Mouse (Mus musculus): ENCODE measurements at regions not wholly inside any gene's neighbourhood (a gene's known extent, or its start where the extent isn't known, plus 50 kb on each side); places are given as distances from the start of the nearest gene placed in this dataset.

DNA sequence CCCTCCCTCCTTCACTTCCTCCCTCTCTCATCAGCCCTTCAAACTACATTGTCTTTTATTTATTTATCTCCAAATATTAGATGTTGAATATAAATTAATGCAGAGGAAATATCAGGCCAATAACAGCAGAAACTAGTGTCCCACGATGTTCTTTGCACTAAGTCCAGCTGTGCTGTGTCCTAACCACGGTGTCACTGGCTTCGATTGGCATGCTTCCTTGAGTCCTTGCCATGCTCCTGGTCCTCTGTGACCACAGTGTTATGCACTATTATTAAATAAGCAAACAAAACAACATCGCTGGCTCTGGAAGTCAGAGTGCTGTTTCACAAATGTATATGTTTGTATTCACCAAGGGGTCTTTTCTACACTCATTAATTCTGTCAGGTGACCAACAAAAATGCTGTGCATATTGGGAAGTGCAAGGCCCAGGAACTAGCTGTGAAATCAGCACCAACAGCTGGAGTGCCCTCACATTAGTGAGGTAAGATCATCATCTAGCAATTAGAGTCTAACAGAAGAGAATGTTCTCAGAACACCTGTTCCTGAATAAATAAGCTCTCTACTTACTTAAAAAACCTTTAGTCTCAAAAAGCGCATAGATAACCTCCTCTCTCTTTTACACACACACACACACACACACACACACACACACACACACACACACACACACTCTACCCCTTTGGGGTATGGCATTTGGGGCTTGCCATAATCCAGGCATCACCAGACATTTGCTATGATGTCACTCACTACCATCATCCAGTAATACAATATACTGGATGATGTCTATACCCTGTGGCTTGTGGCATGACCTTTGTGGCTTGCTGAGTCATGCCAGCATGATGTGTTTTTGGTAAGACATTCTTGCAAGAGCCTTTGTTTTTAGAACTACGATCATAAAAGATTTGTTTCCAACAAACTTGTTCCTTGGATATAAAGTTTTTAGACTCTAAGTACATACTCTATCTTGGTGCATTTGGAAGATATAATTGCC is 81.9 kb upstream of the Rgs2 start:
- H3K4me2 ChIP-seq (ENCODE audit: low read length) = no peak overlapping the region
- H3K27me3 ChIP-seq (ENCODE audit: control insufficient read depth, insufficient read depth, low read length) = no peaks in the 10 kb centered on the region
- no peak for ATAC-seq (ENCODE audit: insufficient number of reproducible peaks, insufficient read depth, low FRiP score, low read depth)
- no peaks in the 10 kb centered on the region for H3K9me3 ChIP-seq (ENCODE audit: control insufficient read depth, low read length)
- H3K9ac ChIP-seq (ENCODE audit: low read length) = no peak overlapping the region
- no peak overlapping the region for H3K27ac ChIP-seq (replicated peaks in 1 of 2; ENCODE audit: control insufficient read depth in 1 of 2, insufficient read depth in 1 of 2, low read depth in 2 of 2, low read length in 2 of 2)
- H3K4me1 ChIP-seq (ENCODE audit: control insufficient read depth in 2 of 2, insufficient read depth in 2 of 2, low read length in 2 of 2) = no peaks in the 10 kb centered on the region
- no peaks in the 10 kb centered on the region for H3K36me3 ChIP-seq (ENCODE audit: control insufficient read depth, insufficient read depth, low read length)
- 86% methylated on average over 6 of the region's 6 CpGs for WGBS
- no peak overlapping the region for H3K4me3 ChIP-seq (ENCODE audit: control insufficient read depth in 1 of 2, insufficient read depth in 1 of 2, low read depth in 1 of 2, low read length in 2 of 2)

DNA sequence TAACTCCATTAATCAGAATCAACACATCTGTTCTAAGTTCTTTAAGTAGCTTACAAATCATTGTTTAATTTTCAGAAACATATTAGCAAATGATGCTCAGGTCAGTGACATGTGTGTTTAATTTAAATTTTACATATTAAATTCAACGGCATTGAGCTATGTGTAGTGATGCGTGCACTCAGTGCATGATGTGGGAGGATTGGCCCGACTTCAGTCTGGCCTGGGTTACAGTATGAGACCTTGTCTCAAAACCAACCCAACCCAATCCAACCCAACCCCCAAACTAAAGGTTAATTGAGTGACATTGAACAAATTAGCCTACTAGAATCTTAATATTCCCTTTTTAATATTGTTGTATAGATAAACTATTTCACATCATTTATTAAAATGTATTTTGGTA is 75.0 kb upstream of the Rgs2 start:
- WGBS = 84% methylated on average over 3 of the region's 3 CpGs
- H3K27ac ChIP-seq (replicated peaks in 1 of 2; ENCODE audit: control insufficient read depth in 1 of 2, insufficient read depth in 1 of 2, low read depth in 2 of 2, low read length in 2 of 2) = no peak overlapping the region
- no peak overlapping the region for H3K4me2 ChIP-seq (ENCODE audit: low read length)
- no peaks in the 10 kb centered on the region for H3K36me3 ChIP-seq (ENCODE audit: control insufficient read depth, insufficient read depth, low read length)
- no peaks in the 10 kb centered on the region for H3K9me3 ChIP-seq (ENCODE audit: control insufficient read depth, low read length)
- H3K9ac ChIP-seq (ENCODE audit: low read length) = no peak overlapping the region
- H3K4me1 ChIP-seq (ENCODE audit: control insufficient read depth in 2 of 2, insufficient read depth in 2 of 2, low read length in 2 of 2) = 0 out of 4 replicates have a peak, but pooled peaks cover 0 to 2% of the 10 kb centered on the region in 2 experiments
- H3K4me3 ChIP-seq (ENCODE audit: control insufficient read depth in 1 of 2, insufficient read depth in 1 of 2, low read depth in 1 of 2, low read length in 2 of 2) = no peak overlapping the region
- no peak for ATAC-seq (ENCODE audit: insufficient number of reproducible peaks, insufficient read depth, low FRiP score, low read depth)
- no peaks in the 10 kb centered on the region for H3K27me3 ChIP-seq (ENCODE audit: control insufficient read depth, insufficient read depth, low read length)

DNA sequence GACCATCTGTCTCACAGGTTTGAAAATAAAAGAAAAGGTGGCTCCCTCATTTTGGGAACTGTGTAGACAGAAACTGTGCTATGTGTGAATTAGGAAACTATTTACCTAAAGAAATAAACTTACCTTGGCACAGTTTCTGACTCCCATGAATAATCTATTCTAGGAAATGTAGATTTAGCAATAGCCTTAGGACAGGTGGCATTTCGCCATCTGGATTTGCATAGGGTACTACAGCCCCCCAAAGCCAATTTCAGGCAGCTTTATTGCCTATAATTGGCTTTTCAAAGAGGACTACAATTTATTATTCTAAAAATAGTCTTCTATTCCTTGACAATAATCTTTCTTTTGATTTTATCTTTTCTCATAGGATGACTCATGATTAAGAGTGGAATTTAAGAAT is 74.5 kb upstream of the Rgs2 start:
- ATAC-seq (ENCODE audit: insufficient number of reproducible peaks, insufficient read depth, low FRiP score, low read depth) = no peak
- 84% methylated on average over 1 of the region's 1 CpGs for WGBS
- 0 out of 4 replicates have a peak, but pooled peaks cover 0 to 2% of the 10 kb centered on the region in 2 experiments for H3K4me1 ChIP-seq (ENCODE audit: control insufficient read depth in 2 of 2, insufficient read depth in 2 of 2, low read length in 2 of 2)

DNA sequence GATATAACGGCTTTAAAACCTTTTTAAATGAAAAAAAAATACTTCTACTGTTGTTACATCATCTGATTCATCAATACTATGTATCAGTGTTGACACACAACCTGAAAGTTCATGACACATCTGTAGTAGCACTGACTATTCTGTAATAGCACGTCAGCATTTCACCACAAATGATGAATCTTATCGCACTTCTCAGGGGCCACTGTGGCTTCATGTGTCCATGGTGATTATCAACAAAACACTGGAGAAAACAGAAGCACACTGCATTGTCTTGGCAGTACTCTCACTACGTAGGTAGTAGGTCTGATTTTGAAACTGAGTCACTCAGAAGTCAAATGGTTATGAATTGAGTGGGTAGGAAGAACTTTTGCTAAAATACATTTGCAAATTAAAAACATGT is 72.0 kb upstream of the Rgs2 start:
- Histone ChIP-seq H3K27ac (replicated peaks in 1 of 2; ENCODE audit: control insufficient read depth in 1 of 2, insufficient read depth in 1 of 2, low read depth in 2 of 2, low read length in 2 of 2) (no peak overlapping the region), H3K27me3 (ENCODE audit: control insufficient read depth, insufficient read depth, low read length) (no peaks in the 10 kb centered on the region), H3K36me3 (ENCODE audit: control insufficient read depth, insufficient read depth, low read length) (no peaks in the 10 kb centered on the region), H3K4me2 (ENCODE audit: low read length) (no peak overlapping the region), H3K4me1 (ENCODE audit: control insufficient read depth in 2 of 2, insufficient read depth in 2 of 2, low read length in 2 of 2) (0 out of 4 replicates have a peak, but pooled peaks cover 0 to 2% of the 10 kb centered on the region in 2 experiments), H3K9ac (ENCODE audit: low read length) (no peak overlapping the region), H3K4me3 (ENCODE audit: control insufficient read depth in 1 of 2, insufficient read depth in 1 of 2, low read depth in 1 of 2, low read length in 2 of 2) (no peak overlapping the region), H3K9me3 (ENCODE audit: control insufficient read depth, low read length) (no peaks in the 10 kb centered on the region)
- WGBS = 32% methylated on average over 4 of the region's 4 CpGs
- ATAC-seq (ENCODE audit: insufficient number of reproducible peaks, insufficient read depth, low FRiP score, low read depth) = no peak

More for the DNA sequence above, 74.5 kb upstream of the Rgs2 start:
- Histone ChIP-seq H3K9me3 (ENCODE audit: control insufficient read depth, low read length) (no peaks in the 10 kb centered on the region), H3K36me3 (ENCODE audit: control insufficient read depth, insufficient read depth, low read length) (no peaks in the 10 kb centered on the region), H3K4me2 (ENCODE audit: low read length) (no peak overlapping the region), H3K9ac (ENCODE audit: low read length) (no peak overlapping the region), H3K4me3 (ENCODE audit: control insufficient read depth in 1 of 2, insufficient read depth in 1 of 2, low read depth in 1 of 2, low read length in 2 of 2) (no peak overlapping the region), H3K27me3 (ENCODE audit: control insufficient read depth, insufficient read depth, low read length) (no peaks in the 10 kb centered on the region), H3K27ac (replicated peaks in 1 of 2; ENCODE audit: control insufficient read depth in 1 of 2, insufficient read depth in 1 of 2, low read depth in 2 of 2, low read length in 2 of 2) (no peak overlapping the region)

DNA sequence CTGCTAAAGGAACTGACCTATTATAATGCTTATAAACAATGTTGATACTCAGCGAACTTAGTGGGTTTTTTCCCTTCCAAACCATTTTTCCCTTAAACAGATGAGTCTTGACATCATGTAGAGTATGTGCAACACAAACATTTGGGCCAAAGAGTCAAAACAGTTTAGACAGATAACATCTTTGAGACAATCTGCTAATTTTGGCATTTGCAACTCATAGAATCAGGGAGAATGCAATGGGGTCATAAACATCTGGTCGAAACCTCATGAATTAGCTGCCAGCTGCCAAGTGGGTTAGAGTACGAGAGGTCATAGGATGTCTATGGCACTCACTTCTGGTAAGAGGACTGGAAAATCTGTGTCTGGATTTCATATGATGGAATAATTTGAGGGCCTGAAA is 57.3 kb upstream of the Rgs2 start:
- H3K4me3 ChIP-seq (ENCODE audit: control insufficient read depth in 1 of 2, insufficient read depth in 1 of 2, low read depth in 1 of 2, low read length in 2 of 2) = no peak overlapping the region
- no peaks in the 10 kb centered on the region for H3K27me3 ChIP-seq (ENCODE audit: control insufficient read depth, insufficient read depth, low read length)
- ATAC-seq (ENCODE audit: insufficient number of reproducible peaks, insufficient read depth, low FRiP score, low read depth) = no peak
- no peaks in the 10 kb centered on the region for H3K4me1 ChIP-seq (ENCODE audit: control insufficient read depth in 2 of 2, insufficient read depth in 2 of 2, low read length in 2 of 2)
- no peak overlapping the region for H3K9ac ChIP-seq (ENCODE audit: low read length)
- no peaks in the 10 kb centered on the region for H3K36me3 ChIP-seq (ENCODE audit: control insufficient read depth, insufficient read depth, low read length)
- 84% methylated on average over 3 of the region's 3 CpGs for WGBS
- no peak overlapping the region for H3K4me2 ChIP-seq (ENCODE audit: low read length)
- H3K27ac ChIP-seq (replicated peaks in 1 of 2; ENCODE audit: control insufficient read depth in 1 of 2, insufficient read depth in 1 of 2, low read depth in 2 of 2, low read length in 2 of 2) = no peak overlapping the region
- no peaks in the 10 kb centered on the region for H3K9me3 ChIP-seq (ENCODE audit: control insufficient read depth, low read length)

DNA sequence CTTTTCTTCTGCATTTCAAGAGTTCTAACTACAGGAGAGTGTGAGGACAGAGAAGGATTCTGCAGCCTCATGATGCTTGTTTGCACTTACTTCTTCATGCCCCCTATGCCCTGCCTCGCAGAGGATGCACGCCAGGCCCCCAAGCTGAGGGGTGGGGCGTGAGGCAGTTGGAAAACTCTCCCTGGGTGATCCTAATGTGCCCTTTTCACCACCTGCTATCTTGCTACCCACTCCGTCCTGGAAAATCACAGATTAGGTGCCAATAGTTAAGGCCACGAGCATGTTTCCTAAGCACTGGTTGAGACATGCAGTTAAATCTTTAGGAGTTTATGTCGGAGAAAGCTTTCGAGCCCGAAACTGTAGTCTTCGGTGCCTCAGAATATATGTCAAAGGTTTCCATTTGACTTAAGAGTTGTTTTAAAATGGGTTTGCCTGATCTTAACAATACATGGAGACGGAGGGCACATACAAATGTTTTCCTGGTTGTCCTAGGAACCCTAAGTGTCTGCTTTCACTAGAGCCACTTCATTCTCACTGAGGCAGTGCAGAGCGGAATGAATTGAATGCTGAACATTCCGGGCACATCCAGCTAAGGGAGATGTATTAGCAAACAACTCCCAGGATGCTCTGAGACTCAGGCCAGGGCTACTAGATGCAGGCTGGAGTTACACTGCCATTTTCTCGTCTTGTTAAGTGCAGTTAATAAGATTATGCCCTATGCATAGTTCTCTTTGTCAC is 51.7 kb upstream of the Rgs2 start:
- Histone ChIP-seq H3K4me3 (ENCODE audit: control insufficient read depth in 1 of 2, insufficient read depth in 1 of 2, low read depth in 1 of 2, low read length in 2 of 2) (no peak overlapping the region), H3K27me3 (ENCODE audit: control insufficient read depth, insufficient read depth, low read length) (no peaks in the 10 kb centered on the region), H3K36me3 (ENCODE audit: control insufficient read depth, insufficient read depth, low read length) (no peaks in the 10 kb centered on the region), H3K9me3 (ENCODE audit: control insufficient read depth, low read length) (no peaks in the 10 kb centered on the region), H3K27ac (replicated peaks in 1 of 2; ENCODE audit: control insufficient read depth in 1 of 2, insufficient read depth in 1 of 2, low read depth in 2 of 2, low read length in 2 of 2) (peak overlapping the region; percentile 79 to 80), H3K4me2 (ENCODE audit: low read length) (peak overlapping the region; percentile 48), H3K4me1 (ENCODE audit: control insufficient read depth in 2 of 2, insufficient read depth in 2 of 2, low read length in 2 of 2) (peaks cover 2 to 5% of the 10 kb centered on the region in 2 experiments; a peak in 2 of 4 replicates), H3K9ac (ENCODE audit: low read length) (0 out of 2 replicates have a peak overlapping the region, but pooled peaks have one; percentile 30)
- peak; percentile 88 for ATAC-seq (ENCODE audit: insufficient number of reproducible peaks, insufficient read depth, low FRiP score, low read depth)
- 23% methylated on average over 13 of the region's 13 CpGs for WGBS
